Mouse (Mus musculus): ENCODE measurements around the gene Neb.

Gene Neb

GRCm38 (mm10) chr2:52374706-52375105 is 3.6 kb downstream of the Neb start:
- no peak for DNase-seq (ENCODE audit: low spot score in 2 of 2)

- no peak for DNase-seq (ENCODE audit: low spot score in 2 of 2)
These were observed 5.8 kb downstream of the Neb start for GRCm38 (mm10) chr2:52372480-52372879.

DNA sequence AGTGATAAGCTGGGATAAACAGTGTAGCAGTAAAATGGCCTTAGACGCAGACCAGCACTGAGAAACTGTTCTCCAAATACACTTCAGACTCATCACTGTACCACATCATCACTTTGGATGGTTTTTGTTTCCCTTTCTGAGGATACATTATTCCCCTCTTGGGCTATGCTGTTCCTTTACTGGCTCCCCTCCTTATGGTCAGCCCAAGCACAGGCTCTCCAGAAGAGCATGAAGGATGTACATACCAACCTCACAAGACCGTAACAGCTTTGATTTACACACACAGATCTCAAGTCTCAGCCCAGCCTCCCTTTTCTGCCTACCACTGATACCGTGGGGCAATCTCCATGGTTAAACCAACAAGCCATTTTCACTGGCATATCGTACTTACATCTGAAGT is 6.2 kb downstream of the Neb start:
- DNase-seq (ENCODE audit: low spot score in 2 of 2): no peak

- DNase-seq (ENCODE audit: low spot score in 2 of 2): no peak
These were observed 7.2 kb downstream of the Neb start for GRCm38 (mm10) chr2:52371066-52371465.

- DNase-seq (ENCODE audit: low spot score in 2 of 2): no peak
These were observed 8.7 kb downstream of the Neb start for GRCm38 (mm10) chr2:52369622-52370021.

DNA sequence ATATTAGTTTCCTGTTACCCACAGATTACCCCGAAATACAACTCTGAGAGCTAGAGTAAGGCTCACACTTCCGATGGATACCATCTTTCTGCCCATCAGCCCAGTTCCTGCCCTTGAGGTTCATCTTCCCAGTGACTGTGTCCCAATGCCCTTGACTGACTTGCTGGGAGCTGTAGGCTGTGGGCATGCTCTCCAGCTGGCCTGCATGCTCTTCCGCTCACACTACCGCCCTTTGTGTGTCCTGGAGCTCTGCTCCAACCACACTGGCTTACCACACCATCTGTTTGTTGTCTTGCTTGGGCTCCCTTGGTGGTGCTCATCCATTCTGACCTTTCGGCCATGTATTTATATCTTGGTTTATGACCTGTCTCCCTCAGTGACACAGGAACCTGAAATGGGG is 10.6 kb downstream of the Neb start:
- no peak for DNase-seq (ENCODE audit: low spot score in 2 of 2)

DNA sequence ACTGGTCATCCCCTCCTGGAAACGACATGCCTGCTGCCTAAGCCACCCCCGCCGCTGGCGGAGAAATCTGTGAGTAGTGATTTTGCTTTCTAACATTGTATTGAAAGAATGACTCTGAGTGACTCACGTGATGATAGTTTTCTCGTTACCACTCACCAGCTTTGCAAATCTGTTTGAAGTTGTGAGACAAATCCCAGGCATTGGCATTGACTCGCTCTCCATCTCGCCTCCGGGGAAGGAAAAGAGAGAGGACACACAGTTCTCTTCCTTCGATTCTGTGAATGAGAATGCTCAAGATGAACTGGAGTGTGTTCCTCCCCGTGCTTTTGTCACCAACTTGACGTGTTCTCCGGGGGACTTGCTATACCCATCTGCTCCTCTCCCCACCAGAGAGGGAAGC is 11.0 kb downstream of the Neb start:
- no peak for DNase-seq (ENCODE audit: low spot score in 2 of 2)

DNA sequence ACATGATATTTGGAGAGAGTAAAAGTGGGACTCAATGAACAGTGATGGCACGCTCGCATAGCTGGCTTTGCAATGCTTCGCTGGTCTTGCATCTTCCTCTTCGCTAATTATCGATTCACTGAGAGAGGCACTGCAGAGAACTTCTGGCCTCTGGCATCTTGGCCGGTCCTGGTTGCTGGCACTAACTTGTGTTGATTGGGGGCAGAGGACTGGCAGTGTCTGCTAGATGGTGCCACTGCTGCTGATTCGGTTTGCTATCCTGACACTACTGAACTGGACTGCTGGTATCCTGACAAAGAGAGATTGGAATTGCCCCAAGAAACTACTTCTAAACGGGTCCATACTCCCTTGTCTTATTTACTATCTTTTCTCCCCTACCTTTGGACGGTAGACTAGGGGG is 17.2 kb downstream of the Neb start:
- DNase-seq (ENCODE audit: low spot score in 2 of 2): no peak

DNA sequence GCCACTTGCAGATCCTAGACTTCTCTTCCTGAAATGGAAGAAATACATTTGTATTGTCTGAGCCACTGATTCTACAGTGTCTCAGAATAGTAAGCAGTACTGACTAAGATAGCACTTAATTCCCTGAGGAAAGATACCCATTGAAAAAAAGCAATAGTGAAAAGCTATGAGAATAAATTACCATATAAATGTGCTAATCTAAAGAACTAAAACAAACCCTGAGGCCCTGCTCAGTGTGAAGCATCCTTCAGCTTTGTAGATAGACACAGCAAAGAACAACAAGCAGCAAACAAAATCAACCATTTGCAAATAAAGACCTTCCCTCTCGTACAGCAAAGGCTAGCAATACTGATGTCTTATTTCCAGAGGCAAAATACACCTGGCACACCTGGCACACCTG is 18.6 kb downstream of the Neb start:
- DNase-seq (ENCODE audit: low spot score in 2 of 2): no peak

DNA sequence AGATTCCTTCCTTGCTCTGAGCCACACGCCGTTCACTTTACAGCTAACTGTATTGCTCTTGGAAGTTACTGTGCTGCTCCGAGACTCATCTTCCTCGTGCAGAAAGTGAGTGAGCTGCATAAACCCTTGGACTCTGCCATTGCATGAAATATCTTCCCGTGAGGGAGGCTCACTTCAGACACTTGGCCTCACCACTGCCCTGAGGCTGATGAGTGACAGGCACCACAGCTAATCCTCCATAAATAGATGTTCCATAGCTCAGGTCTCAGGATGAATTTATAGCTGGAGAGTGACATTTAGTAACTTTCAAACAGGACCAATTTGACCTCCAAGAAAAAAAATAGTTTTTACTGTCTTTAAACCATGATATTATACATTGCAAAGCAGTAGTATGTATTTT is 20.1 kb downstream of the Neb start:
- no peak for DNase-seq (ENCODE audit: low spot score in 2 of 2)

DNA sequence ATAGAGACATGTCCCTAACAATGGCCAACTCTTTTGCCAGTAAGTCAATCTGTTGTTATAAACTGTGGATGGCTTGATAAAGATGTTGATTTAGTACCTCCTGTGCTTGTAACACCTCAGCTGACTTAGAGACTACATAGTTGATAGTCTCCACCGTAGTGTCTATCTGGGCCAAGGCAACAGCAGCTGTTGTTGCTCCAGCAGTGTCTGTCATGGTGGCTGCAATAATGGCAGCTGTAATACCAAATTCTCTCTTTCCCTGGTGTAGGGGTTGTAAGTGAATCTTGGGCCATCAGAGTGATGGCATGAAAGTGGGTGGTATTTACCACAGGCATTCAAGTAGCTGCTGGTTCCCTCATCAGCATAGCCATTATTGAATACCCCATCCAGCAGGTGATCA is 27.2 kb downstream of the Neb start:
- no peak for DNase-seq (ENCODE audit: low spot score in 2 of 2)

DNA sequence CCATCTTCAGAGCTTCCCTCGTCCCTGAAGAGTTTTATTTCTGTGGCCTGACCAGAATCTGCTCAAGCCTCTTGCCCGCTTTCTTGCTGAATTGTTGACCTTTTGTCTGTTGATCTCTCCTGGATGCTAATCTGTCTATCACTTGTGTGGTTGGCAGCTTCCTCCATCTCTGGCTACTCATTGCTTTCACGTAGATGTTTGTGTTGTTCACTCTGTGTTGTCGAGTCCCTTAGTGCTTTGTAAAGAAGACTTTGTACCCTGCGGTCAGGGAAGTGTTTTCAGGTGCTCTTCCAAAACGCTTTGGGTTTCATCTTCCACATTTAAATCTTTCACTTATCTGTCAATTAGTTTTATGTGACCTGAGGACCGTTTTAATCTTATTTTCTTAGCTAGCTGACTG is 37.3 kb downstream of the Neb start:
- no peak for DNase-seq (ENCODE audit: low spot score in 2 of 2)

- no peak for DNase-seq (ENCODE audit: low spot score in 2 of 2)
These were observed 42.7 kb downstream of the Neb start for GRCm38 (mm10) chr2:52335556-52335955.

DNA sequence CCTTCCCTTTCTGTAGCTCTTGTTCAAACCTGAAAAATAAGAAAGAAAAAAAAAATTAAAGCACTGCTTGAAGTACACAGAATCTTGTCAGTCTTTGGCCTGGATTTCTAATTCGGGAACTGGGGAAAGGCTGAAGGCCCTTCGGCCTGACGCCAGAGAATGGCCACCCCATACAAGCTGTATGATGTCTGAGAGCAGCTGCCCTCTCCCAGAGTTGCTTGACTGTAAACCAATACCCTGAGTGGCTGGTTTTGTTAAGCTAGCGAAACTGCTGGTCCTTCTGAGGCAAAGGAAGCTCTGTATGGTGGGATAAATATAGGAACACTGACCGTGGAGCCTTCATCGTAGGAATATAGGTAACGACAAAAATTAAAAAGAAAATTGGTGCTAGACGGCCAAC is 43.2 kb downstream of the Neb start:
- DNase-seq (ENCODE audit: low spot score in 2 of 2): no peak

DNA sequence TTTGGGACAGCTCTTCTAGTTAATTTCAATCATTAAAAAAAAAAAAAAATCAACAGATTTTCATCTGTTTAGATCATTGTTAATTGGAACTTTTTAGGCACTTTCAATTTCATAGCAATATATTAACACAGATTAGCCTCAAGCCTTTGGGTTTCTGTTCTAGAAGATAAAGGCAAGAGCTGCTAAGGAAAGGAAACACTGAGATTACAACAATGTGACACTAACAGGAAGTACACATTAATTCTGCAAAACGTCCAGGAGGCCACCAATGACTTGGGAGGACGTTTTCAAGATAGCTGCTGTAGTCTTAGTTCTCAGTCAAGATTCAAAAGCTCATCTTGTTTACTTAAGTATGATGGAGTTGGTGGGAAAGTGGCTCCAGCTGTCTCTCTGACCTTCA is 44.7 kb downstream of the Neb start:
- DNase-seq (ENCODE audit: low spot score in 2 of 2): no peak

DNA sequence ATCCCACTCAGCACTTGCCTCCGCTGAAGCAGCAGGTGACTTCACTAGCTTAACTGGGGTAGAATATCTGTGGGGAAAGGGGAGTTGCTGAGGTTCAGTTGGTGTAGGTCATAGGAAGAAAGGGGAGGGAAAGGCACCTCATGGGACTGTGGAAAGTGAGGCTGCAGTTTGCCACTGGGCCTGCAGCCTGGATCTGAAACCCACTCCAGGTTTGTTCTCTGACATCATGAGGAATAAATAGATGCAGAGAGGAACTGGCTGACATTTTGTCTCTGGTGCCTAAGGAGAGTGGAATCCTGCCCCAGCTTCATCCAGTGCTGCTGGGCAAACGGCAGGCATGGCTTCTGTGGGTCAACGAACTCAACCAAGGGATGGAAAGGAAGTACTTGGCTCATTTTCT is 46.5 kb downstream of the Neb start:
- DNase-seq (ENCODE audit: low spot score in 2 of 2): no peak

DNA sequence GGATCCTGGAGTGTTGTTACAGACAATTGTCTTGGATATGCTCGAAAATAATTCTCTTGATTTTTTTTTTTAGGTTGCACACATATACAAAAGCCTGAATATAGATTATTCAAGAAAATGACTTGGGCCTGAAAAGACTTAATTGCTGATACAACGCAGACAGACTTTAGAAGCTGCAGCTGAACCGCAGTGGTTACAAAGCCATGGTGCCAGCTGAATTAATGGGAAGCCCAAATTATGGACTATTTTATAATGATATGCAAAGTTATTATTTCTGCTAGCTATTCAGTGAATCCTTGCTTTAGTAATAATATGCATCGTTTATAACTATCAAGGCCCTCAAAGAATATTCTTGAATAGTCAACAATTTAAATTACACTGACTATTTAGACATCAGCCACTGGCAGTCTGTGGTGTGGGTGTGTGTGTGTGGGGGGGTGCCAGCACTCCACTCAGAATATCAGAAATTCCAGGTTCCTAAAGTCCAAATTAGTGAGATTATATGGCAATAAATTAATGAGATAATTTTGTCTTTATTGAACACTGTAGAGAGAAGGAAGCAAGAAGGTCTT is 50.9 kb downstream of the Neb start:
- no peak for DNase-seq (ENCODE audit: low spot score in 2 of 2)

GRCm38 (mm10) chr2:52321866-52322265 is 56.4 kb downstream of the Neb start:
- no peak for DNase-seq (ENCODE audit: low spot score in 2 of 2)

- no peak for DNase-seq (ENCODE audit: low spot score in 2 of 2)
These were observed 58.1 kb downstream of the Neb start for GRCm38 (mm10) chr2:52320175-52320574.

DNA sequence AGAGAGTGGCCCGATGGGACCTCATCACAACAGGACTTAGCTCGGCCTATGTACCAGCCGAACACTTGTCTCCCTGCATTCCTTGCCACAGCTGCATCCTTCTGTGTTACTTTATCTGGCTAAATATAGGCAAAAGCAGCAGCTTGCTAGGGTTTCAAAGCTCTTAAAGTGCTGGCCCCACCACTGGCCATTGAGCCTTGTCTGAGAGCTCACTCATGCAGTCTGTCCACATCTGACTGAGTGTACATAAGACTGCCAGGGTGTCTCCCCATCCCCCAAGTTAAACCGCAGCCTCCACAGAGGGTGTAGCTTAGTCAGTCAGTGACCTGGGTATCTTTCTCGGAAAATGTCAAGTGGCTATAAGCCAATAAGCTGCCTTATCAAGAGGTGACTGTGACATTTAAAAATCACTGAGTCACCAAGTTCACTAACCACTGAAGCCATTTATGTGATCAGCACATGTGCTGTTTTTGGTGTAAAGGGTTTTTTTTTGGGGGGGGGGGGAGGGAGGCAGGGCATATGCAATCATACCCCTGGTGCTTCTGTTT is 59.2 kb downstream of the Neb start:
- no peak for DNase-seq (ENCODE audit: low spot score in 2 of 2)

DNA sequence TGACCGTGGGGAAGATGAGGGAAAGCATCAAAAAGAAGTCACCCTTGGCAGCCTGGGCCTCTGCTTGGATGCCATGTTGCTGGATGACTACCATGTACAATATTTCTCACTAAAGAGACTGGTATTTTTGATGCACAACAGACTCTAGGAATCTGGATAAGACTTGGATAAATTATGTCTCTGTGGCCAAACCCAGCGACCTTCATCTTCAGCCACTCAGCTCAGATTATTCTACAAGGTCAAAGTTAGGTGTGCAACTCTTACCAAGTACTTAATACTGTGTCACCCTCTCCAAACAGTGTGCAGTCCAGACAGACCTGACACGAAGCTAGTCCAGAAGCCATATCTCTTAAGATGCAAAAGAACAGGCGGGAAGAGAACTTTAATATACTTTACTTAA is 60.8 kb downstream of the Neb start:
- no peak for DNase-seq (ENCODE audit: low spot score in 2 of 2)

GRCm38 (mm10) chr2:52315737-52316136 is 62.5 kb downstream of the Neb start:
- DNase-seq (ENCODE audit: low spot score in 2 of 2): no peak

- DNase-seq (ENCODE audit: low spot score in 2 of 2): no peak
These were observed 63.1 kb downstream of the Neb start for GRCm38 (mm10) chr2:52314922-52315730.

DNA sequence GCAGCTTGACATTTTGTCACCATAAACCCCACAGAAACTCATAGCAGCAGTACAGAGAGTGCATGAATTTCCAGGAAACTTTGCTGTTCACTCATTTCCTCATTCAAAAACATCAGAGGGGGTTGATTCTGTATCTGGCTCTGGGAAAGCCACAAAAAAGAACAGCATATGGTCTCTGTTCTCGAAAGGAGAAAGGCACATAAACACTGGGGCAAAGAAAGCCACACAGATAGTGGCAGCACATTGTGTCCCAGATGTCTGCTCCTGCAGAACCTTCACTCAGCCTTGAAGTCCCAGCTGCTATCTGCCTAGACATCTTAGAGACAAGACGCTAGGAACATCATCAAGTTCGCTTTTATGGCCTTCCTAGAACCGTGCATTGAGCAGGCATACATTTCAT is 67.5 kb downstream of the Neb start:
- no peak for DNase-seq (ENCODE audit: low spot score in 2 of 2)

All from spleen, postnatal 10 days (tissue).